Mouse (Mus musculus): Measurements from ENCODE around the gene Iqcf6. TPM values are rescaled to one million over a fixed set of nuclear protein-coding genes. Genes with fewer than 3 reads are reported as not detected.

Gene Iqcf6
- polyA plus RNA-seq, 1 experiment from 2014 or later = not detected

DNA sequence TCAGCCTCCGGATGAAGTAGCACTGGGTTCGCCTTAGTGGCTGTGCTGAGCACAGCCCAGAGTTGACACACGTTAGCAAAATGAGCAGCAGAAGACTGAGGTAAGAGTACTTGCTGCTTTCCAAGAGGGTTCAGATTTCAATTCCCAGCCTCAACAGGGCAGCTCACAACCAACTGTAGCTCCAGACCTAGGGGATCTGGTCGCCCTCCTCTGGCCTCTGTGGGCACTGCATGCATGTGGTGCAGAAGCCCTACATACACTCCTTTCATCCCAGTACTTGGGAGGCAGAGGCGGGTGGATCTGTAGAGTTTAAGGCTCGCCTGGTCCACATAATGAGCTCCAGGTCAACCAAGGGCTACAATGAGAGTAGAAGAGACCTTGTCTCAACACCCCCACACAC is 17.4 kb downstream of the Iqcf6 start:
- DNase-seq (ENCODE audit: low spot score) (no peak), ATAC-seq (replicated peaks; ENCODE audit: low FRiP score, low TSS enrichment, low read depth) (no peak)
- H3K27me3 ChIP-seq (replicated peaks; ENCODE audit: control insufficient read depth, insufficient read depth, low read length) = no peaks in the 10 kb centered on the region; the same call in 1 of the 2 replicates
- no peaks in the 10 kb centered on the region for H3K4me1 ChIP-seq (replicated peaks; ENCODE audit: control insufficient read depth, insufficient read depth, low read length)
- H3K4me2 ChIP-seq (ENCODE audit: low read length) = no peak overlapping the region
- no peak overlapping the region for H3K9ac ChIP-seq (ENCODE audit: low read length)
- H3K9me3 ChIP-seq (ENCODE audit: control insufficient read depth, low read length) = no peaks in the 10 kb centered on the region
- no peak overlapping the region for H3K27ac ChIP-seq (ENCODE audit: low read depth)
- 69% methylated on average over 6 of the region's 6 CpGs for WGBS
- no peaks in the 10 kb centered on the region for H3K36me3 ChIP-seq (ENCODE audit: control insufficient read depth, insufficient read depth, low read length)
- H3K4me3 ChIP-seq (ENCODE audit: low read depth, low read length) = no peak overlapping the region

DNA sequence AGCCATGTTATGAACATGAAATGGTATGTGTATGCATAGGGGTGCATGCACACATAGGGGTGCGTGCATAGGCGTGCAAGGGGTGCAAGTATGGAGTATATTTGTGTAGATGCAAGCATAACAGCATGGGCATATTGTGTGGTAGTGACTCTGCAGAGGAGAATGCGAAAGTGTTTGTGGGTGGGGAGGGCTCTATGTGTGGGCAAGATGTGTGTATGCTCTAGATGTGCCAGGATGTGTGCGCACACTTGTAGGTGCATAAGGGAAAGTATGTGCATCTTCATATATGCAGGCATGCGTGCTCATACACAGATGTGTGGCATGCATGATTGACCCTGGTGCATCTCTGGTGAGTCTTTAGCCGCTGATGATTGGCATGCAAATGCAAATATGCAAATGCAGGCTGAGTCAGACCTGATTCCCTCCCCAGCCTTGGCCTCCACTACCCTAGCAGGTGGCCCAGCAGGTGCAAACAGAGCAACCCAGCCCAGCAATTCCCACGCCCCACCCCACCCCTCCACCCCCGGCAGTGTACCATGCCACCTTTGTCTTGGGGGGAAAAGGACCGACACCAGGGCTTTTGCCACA is 19.4 kb downstream of the Iqcf6 start:
- H3K36me3 ChIP-seq (ENCODE audit: control insufficient read depth, insufficient read depth, low read length) = no peaks in the 10 kb centered on the region
- DNase-seq (ENCODE audit: low spot score) (no peak), ATAC-seq (replicated peaks; ENCODE audit: low FRiP score, low TSS enrichment, low read depth) (no peak)
- no peaks in the 10 kb centered on the region; the same call in 1 of the 2 replicates for H3K27me3 ChIP-seq (replicated peaks; ENCODE audit: control insufficient read depth, insufficient read depth, low read length)
- no peak overlapping the region for H3K4me2 ChIP-seq (ENCODE audit: low read length)
- 77% methylated on average over 9 of the region's 9 CpGs for WGBS
- no peak overlapping the region for H3K9ac ChIP-seq (ENCODE audit: low read length)
- H3K27ac ChIP-seq (ENCODE audit: low read depth) = no peak overlapping the region
- no peaks in the 10 kb centered on the region for H3K9me3 ChIP-seq (ENCODE audit: control insufficient read depth, low read length)
- no peak overlapping the region for H3K4me3 ChIP-seq (ENCODE audit: low read depth, low read length)
- no peaks in the 10 kb centered on the region for H3K4me1 ChIP-seq (replicated peaks; ENCODE audit: control insufficient read depth, insufficient read depth, low read length)

DNA sequence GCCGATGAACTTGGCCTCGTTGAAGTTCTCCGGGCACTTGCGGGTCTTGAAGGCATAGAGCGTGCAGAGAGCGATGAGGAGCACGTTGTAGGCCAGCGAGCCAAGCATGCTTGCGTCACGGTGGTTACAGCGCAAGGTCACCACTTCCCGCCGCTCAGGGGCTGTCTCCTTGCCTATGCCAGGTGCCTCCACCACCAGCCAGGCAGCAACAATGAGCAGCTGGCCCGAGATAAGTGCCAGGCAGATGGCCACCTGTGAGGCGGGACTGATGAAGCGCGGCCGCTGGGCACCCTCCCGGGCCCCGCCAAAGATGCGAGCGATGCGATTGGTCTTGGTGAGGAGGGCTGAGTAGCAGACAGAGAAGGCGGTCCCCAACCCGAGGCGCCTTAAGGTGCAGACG is 20.8 kb downstream of the Iqcf6 start:
- H3K4me2 ChIP-seq (ENCODE audit: low read length) = no peak overlapping the region
- no peak for DNase-seq (ENCODE audit: low spot score)
- no peaks in the 10 kb centered on the region; the same call in 1 of the 2 replicates for H3K27me3 ChIP-seq (replicated peaks; ENCODE audit: control insufficient read depth, insufficient read depth, low read length)
- no peak overlapping the region for H3K27ac ChIP-seq (ENCODE audit: low read depth)
- no peak overlapping the region for H3K4me3 ChIP-seq (ENCODE audit: low read depth, low read length)
- no peak overlapping the region for H3K9ac ChIP-seq (ENCODE audit: low read length)
- H3K9me3 ChIP-seq (ENCODE audit: control insufficient read depth, low read length) = no peaks in the 10 kb centered on the region
- no peak for ATAC-seq (replicated peaks; ENCODE audit: low FRiP score, low TSS enrichment, low read depth)
- H3K36me3 ChIP-seq (ENCODE audit: control insufficient read depth, insufficient read depth, low read length) = no peaks in the 10 kb centered on the region
- no peaks in the 10 kb centered on the region for H3K4me1 ChIP-seq (replicated peaks; ENCODE audit: control insufficient read depth, insufficient read depth, low read length)
- 71% methylated on average over 27 of the region's 27 CpGs for WGBS

DNA sequence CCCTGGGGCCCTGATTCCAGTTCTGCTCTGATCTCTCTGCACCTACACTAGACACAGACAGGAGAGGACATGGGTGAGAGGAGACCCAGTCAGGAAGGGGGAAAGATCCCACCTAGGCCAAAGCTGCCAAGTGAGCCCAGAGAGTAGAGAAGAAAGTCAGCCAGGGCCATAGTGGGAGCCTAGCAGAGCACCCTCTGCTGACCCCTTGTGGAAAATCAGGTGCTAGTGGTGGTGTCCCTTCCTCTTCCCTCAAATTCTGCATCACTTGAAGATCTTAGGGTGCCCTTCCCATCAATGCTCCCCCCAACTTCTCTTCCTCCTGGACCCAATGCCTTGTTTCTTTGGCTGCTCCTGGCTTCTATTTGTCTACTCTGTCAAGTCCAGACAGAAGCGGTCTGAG is 26.3 kb downstream of the Iqcf6 start:
- no peak for ATAC-seq (replicated peaks; ENCODE audit: low FRiP score, low TSS enrichment, low read depth)
- H3K27me3 ChIP-seq (replicated peaks; ENCODE audit: control insufficient read depth, insufficient read depth, low read length) = peaks cover 15% of the 10 kb centered on the region
- 0 out of 2 replicates have a peak, but pooled peaks cover 6% of the 10 kb centered on the region for H3K4me1 ChIP-seq (replicated peaks; ENCODE audit: control insufficient read depth, insufficient read depth, low read length)
- no peak overlapping the region for H3K4me2 ChIP-seq (ENCODE audit: low read length)
- no peak overlapping the region for H3K27ac ChIP-seq (ENCODE audit: low read depth)
- DNase-seq (ENCODE audit: low spot score) = no peak
- H3K9me3 ChIP-seq (ENCODE audit: control insufficient read depth, low read length) = no peaks in the 10 kb centered on the region
- H3K9ac ChIP-seq (ENCODE audit: low read length) = no peak overlapping the region
- WGBS = 71% methylated on average over 1 of the region's 1 CpGs
- H3K4me3 ChIP-seq (ENCODE audit: low read depth, low read length) = no peak overlapping the region
- no peaks in the 10 kb centered on the region for H3K36me3 ChIP-seq (ENCODE audit: control insufficient read depth, insufficient read depth, low read length)

DNA sequence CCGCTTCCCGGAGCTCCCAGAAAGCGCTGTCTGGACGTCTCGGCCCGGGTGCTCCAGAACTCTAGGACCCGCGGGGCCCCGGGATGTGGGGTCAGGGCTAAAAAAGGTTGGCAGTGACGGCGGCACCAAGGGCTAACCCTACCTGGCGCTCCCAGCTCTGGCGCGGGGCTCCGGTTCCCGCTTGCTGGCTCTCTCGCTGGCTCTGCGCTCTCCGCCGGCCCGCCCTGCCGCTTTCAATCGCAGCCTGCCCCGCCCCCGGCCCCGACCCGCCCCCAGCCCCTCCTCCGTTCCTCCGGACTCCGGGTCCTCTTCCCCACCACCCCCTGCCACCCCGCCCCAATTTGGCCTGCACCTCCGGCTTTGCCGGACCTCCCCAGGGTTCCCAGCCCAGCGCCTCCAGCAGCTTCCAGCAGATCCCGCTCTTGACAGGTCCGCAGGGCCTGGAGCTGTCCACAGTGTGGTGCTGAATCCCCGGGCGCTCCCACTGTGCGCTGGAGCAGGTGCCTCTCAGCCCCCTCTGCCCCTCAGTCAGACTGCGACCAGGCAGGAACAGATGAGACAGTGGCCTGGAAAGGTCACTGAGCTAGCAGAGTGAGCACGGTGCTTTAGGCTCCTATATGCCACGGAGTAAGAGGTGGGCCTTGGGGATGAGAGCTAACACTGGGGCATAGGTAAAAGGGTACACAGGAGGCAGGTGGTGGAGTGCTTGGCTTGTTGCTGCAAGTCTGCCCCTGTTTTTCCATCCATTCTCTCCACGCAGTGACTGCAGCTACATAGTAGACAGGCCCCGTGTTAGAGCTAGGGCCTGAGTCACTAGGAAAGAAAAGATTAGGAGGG is 29.7 kb downstream of the Iqcf6 start, which contains the start of gene Grm2:
Gene Grm2 (minus strand): TSS at position 199 of the 837 bp plus-strand sequence.
- H3K27me3 ChIP-seq (replicated peaks; ENCODE audit: control insufficient read depth, insufficient read depth, low read length) = peaks cover 15% of the 10 kb centered on the region
- no peak within 1 kb of the TSS for H3K27ac ChIP-seq (ENCODE audit: low read depth)
- WGBS = under 1% methylated on average over 36 of the region's 44 CpGs
- peak; percentile 95 for DNase-seq (ENCODE audit: low spot score)
- no peak within 1 kb of the TSS for H3K9ac ChIP-seq (ENCODE audit: low read length)
- peak within 1 kb of the TSS; percentile 56 for H3K4me2 ChIP-seq (ENCODE audit: low read length)
- H3K4me1 ChIP-seq (replicated peaks; ENCODE audit: control insufficient read depth, insufficient read depth, low read length) = 0 out of 2 replicates have a peak, but pooled peaks cover 6% of the 10 kb centered on the region
- no peaks in the 10 kb centered on the region for H3K9me3 ChIP-seq (ENCODE audit: control insufficient read depth, low read length)
- peaks cover 24% of the 10 kb centered on the region for H3K36me3 ChIP-seq (ENCODE audit: control insufficient read depth, insufficient read depth, low read length)
- ATAC-seq (replicated peaks; ENCODE audit: low FRiP score, low TSS enrichment, low read depth) = peak; percentile 78
- H3K4me3 ChIP-seq (ENCODE audit: low read depth, low read length) = peak within 1 kb of the TSS; percentile 23; the same call in 1 of the 2 replicates

DNA sequence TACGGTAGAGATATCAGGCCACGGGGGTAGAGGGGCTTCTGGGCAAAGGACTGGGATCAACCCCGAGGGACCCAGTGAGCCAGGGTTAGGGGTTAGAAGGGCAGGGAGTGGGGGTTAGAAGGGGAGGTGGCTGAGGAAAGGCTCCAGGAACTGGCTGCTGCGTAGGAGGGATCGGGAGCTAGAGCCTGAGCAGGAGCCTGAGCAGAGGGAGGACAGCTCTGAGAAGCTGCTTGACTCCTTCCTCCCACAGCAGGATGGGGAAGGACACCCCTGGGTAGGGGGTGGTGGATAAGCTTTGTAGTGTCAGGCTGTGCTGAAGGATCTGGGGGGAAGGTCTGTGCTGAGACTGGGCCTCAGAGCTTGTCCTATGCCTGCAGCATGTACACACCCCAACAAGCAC is 30.4 kb downstream of the Iqcf6 start:
- H3K27ac ChIP-seq (ENCODE audit: low read depth) = no peak overlapping the region
- no peak overlapping the region for H3K4me3 ChIP-seq (ENCODE audit: low read depth, low read length)
- H3K36me3 ChIP-seq (ENCODE audit: control insufficient read depth, insufficient read depth, low read length) = peaks cover 27% of the 10 kb centered on the region
- DNase-seq (ENCODE audit: low spot score) (no peak), ATAC-seq (replicated peaks; ENCODE audit: low FRiP score, low TSS enrichment, low read depth) (no peak)
- 53% methylated on average over 5 of the region's 5 CpGs for whole genome bisulfite sequencing
- no peak overlapping the region for H3K4me2 ChIP-seq (ENCODE audit: low read length)
- 0 out of 2 replicates have a peak, but pooled peaks cover 6% of the 10 kb centered on the region for H3K4me1 ChIP-seq (replicated peaks; ENCODE audit: control insufficient read depth, insufficient read depth, low read length)
- no peaks in the 10 kb centered on the region for H3K9me3 ChIP-seq (ENCODE audit: control insufficient read depth, low read length)
- H3K27me3 ChIP-seq (replicated peaks; ENCODE audit: control insufficient read depth, insufficient read depth, low read length) = peaks cover 15% of the 10 kb centered on the region
- H3K9ac ChIP-seq (ENCODE audit: low read length) = no peak overlapping the region

DNA sequence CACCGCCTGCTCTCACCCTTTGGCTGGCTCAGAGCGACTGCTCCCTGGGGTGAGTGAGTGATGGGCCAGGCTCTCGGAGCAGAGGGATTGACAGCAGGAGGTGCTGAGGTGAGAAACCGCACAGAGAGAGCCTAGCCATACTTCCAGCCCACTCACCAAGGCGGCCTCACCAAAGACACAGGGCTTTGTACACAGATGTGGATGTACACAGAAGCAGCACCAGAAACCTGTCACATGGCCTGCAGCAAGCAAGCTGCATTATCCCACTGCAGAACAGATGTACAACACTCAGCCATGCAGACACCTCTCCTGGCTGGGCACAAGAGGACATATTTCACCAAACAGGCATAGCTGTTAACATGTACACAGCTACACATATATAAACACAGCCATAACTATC is 31.2 kb downstream of the Iqcf6 start:
- no peak for DNase-seq (ENCODE audit: low spot score)

DNA sequence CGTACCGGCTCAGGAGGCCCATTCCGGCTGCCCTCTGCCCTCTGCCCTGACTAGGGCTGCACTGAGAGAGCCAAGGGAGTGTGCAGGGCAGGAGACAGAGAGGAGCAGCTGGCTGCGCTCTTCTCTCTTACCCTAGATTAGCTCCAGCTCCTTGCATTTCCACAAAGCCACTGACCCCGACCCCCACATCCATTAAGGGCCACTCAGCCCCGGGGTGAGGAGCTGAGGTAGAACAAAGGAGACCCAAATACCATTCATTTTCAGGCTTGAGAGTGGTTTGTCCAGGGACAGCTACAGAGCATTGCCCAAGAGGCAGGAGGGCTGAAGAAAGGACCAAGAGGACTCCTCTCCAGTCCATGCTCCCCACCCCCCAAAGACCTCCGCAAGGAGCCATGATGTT is 33.1 kb downstream of the Iqcf6 start:
- H3K4me3 ChIP-seq (ENCODE audit: low read depth, low read length) = no peak overlapping the region
- 76% methylated on average over 7 of the region's 7 CpGs for WGBS
- no peak overlapping the region for H3K9ac ChIP-seq (ENCODE audit: low read length)
- no peak overlapping the region for H3K4me2 ChIP-seq (ENCODE audit: low read length)
- DNase-seq (ENCODE audit: low spot score) = no peak
- peaks cover 14% of the 10 kb centered on the region for H3K27me3 ChIP-seq (replicated peaks; ENCODE audit: control insufficient read depth, insufficient read depth, low read length)
- H3K9me3 ChIP-seq (ENCODE audit: control insufficient read depth, low read length) = no peaks in the 10 kb centered on the region
- peaks cover 32% of the 10 kb centered on the region for H3K36me3 ChIP-seq (ENCODE audit: control insufficient read depth, insufficient read depth, low read length)
- no peak for ATAC-seq (replicated peaks; ENCODE audit: low FRiP score, low TSS enrichment, low read depth)
- H3K27ac ChIP-seq (ENCODE audit: low read depth) = no peak overlapping the region
- 0 out of 2 replicates have a peak, but pooled peaks cover 6% of the 10 kb centered on the region for H3K4me1 ChIP-seq (replicated peaks; ENCODE audit: control insufficient read depth, insufficient read depth, low read length)

More for the DNA sequence above, 31.2 kb downstream of the Iqcf6 start:
- no peak for ATAC-seq (replicated peaks; ENCODE audit: low FRiP score, low TSS enrichment, low read depth)
- Histone ChIP-seq H3K4me3 (ENCODE audit: low read depth, low read length) (no peak overlapping the region), H3K27ac (ENCODE audit: low read depth) (no peak overlapping the region), H3K9me3 (ENCODE audit: control insufficient read depth, low read length) (no peaks in the 10 kb centered on the region), H3K36me3 (ENCODE audit: control insufficient read depth, insufficient read depth, low read length) (peaks cover 27% of the 10 kb centered on the region), H3K27me3 (replicated peaks; ENCODE audit: control insufficient read depth, insufficient read depth, low read length) (peaks cover 15% of the 10 kb centered on the region), H3K4me2 (ENCODE audit: low read length) (no peak overlapping the region), H3K9ac (ENCODE audit: low read length) (no peak overlapping the region), H3K4me1 (replicated peaks; ENCODE audit: control insufficient read depth, insufficient read depth, low read length) (0 out of 2 replicates have a peak, but pooled peaks cover 6% of the 10 kb centered on the region)
- 23% methylated on average over 5 of the region's 5 CpGs for WGBS
